Mouse (Mus musculus) urinary bladder, adult 18-20 months (tissue): Measurements from ENCODE around the gene Alox5.

Experiments
- DNase-seq, 2 experiments: peaks; one replicate each; pipeline ENCODE4 v3.0.0; 2022; ENCODE audit warnings: low spot score in 2 of 2, mixed read lengths in 2 of 2

The Alox5 gene

DNA sequence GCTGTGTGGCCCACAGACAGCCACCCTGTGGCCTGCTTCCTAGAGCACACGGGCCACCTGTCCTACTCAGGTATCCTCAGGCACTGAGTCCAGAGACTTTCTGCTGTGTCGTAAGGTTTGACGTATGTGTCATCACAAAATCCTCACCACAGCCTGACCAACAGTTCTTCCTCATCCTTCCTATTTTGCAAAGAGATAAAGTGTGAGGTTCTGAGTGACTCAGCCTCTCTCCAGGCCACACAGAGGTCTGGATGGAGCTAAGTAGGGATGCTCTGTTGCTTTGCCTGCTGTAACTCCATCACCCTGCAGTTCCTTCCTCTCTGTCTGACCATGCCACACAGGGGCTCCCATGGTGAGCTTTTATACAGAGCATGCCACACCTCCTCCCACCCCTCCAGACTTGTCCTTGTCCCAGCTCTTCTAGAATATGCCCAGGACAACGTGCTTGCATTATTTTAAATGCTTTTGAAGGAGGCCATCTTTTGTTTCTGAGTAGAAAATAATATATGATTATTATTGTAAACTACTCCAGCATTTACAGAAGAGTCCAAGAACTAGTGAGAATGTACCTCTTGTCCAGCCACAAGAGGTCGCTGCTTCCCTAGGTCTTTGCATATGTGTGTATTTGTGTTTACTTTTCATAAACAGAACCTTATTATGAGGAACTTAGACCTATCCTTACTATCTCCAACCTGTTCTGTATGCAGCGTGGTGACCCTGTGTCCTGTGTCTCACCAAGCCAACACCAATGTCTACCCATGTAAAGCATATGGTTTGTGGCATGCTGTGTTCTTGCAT is 43.3 kb downstream of the Alox5 start:
- DNase-seq: no peak

DNA sequence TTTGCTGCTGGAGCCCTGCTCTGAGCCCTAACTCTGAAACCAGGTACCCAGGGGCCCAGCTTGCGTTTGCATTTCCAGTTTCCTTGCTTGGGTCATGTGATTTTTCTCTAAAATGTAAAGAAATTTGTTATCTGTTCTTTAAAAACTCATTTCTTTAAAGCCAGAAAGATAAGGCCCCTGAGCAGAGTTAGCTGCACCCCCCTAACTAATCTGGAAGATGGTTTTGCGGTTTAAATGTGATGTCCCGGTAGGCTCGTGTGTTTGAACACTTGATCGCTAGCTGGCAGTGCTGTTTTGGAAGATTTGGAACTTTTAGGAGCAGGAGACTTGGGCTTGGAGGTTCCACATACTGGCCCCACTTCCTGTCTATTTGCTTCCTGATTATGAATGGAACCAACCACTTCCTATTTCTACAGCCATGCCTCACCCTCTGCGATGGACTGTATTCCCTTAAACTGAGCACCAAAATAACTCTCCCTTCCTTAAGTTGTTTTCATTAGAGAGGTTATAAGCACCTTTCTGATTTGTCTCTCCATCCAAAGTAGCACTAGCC is 44.9 kb downstream of the Alox5 start:
- DNase-seq: no peak

DNA sequence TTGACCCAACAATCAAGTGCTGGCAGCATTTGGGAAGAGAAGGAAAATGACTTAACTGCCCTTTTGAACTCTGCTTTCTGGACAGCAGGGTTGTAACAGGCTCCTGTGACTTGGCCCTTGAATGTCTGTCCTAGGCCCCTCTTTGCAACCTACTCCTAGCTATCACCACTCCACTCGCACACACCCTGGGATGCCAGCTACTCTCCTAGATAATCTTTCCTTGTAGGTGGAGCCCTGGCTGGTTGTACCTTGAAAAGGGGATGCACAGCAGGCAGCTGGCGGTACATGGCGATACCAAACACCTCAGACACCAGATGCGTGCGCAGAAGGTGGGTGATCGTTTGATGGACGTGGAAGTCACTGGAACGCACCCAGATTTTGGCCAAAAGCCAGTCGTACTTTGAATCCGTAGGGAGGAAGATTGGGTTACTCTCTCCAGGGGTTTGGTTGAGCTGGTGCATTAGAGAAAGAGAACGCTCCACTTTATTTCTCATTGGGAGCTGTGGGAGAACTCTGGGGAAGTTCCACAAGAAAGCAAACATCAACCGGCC is 45.8 kb downstream of the Alox5 start:
- no peak for DNase-seq

DNA sequence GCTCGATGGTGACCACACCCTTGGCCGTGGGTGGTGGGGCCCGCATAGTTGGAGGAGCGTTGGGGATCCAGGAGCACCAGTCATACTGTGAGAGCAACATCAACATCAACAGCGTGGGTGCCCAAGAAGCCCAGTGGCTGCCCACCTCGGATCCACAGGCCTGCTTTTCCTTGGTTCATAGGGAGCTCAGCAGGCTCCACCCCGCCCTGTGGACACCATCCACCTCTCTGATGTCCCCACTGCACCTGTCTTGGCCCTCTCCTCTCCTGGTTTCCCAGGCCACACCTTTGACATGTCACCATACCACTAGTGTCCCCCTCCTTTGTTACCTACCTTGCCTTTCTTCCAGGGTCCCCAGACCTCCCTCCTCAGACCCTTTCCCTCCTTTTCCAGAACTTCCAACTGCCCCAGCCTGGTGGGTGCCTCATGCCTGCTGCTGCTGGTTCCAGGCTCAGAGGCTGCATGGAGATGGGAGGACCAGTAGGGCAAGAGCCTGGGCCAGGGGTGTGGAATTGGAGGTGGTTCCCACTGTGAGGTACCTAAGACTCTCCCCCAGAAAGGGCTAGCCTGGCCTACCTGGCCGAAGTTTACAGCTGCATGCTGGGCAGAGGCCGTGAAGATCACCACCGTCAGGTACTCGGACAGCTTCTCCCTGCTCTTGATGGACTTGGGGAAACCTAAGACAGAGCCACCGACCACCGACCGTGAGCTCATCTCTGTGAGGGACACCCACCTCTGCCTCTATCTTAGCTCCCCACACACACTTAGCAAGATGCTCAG is 48.2 kb downstream of the Alox5 start:
- DNase-seq: no peak

DNA sequence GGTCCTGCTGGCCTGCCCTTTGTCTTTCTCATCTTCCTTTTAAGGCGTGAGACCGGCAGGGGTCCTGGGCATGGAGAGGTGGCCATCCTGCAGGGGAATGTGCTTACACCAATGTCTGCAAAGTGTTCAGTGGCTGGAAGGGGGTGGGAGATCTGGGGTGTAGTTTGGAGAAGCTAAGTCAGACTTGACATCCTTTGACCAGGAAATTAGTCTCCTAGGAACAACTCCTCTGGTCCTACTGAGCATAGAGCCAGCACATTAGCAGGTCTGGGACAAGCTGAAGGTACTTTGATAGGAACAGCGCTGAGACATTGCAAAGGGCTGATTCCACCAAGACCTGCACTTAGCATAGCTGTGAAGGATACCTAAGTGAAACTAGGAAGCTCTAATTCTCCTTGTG is 49.3 kb downstream of the Alox5 start:
- DNase-seq: no peak

DNA sequence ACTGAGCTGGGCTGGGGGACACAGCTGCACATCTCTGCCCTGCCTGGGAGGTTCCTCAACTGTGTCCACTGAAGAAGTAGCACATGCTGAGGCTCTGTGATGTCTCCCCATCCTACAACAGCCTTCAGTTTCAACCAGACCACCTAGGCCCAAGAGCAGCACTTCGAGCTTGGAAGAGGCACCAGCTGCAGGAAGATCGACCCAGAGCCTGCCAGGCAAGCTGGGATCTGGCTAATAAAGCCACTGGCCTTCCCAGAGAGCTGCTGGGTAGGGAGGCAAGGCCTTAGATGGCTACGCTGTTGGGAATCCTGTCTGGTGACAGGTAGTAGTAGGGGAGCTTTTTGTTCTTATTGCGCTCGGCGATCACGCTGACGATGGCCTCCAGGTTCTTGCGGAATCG is 50.5 kb downstream of the Alox5 start:
- DNase-seq: no peak

DNA sequence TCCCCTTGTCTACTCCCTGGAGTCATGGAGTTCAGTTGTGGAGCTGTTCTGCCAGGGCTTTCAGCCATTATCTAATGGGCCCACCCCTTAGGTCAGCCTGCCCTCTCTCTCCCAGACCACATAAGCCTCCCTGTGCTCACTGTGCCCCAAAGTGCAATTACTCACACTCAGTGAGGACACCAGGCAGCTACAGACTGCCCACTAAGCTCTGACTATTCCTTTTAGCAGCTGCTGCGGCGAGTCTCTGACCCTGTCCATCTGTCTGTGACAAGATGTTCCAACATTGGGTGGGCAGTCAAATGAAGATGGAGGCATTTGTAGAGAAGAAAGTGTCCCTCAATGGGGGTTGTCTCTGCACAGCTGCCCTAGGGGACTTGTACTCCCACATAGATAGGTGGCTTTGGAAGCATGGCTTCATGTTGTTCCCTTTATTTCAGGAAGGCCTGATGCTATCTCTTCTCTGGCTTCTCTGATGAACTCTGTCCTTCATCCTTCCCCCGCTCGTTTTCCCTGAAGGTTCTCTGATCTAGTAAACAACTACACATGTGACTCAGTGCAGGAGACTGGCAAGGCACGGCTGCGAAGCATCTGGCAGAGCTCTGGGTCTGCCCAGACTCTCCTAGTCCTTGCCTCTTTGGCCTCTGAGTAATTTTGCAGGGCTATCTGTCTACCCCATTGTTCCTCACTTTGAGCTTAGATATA is 52.9 kb downstream of the Alox5 start:
- DNase-seq: no peak

DNA sequence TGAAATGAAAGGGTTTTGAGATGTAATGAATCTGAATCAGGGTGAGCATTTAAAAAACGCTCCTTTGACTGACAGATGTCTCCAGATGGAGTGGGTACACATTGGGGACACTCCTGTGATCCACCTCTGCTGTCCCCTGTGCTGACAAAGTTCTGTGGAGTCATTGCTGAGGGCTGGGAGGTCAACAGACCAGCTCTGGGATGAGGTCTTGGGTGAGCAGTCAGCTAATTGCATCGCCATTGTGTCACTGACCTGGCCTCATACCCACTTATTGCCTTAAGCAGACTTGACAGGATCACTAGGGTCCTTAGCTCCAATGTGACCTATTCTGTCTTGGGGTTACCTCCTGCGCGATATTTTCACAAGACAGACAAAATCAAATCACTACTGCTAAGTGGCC is 53.8 kb downstream of the Alox5 start:
- DNase-seq: no peak

DNA sequence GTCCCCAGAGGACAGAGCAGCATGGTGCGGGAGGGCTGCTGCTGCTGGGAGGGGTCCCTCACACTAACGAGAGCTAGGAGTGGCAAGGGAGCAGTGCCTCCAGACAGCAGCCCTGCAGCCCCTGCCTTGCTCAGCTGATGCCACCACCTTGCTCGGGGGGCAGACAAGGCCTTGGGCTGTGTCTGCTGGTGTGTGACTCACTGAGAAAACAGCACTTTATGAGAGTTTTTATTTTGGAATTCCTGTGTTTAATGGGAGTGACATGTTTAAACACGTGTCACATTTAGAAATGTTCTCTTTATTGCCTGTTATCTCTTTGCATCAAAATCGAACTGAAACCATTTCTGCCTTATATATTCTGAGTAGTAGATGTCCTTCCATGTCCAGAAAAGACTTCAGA is 54.3 kb downstream of the Alox5 start:
- DNase-seq: no peak

DNA sequence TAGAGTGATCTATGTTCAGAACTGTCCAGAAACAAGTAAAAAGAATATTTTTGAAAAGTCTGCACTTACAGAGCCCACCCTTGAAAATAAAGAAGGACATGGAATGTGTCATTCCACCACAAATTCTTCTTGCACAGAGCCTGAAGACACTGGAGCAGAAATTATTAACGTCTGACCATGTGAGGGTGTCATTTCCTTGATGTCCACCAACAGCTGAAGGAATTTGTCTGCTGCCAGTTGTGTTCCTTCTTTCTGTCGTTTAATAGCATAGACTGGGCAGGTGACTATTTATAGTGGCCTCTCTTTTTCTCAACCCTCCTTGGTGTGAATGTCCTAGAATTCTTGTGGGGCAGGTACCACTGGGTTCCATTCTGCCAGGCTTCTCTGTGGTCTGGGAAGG is 54.8 kb downstream of the Alox5 start:
- no peak for DNase-seq

DNA sequence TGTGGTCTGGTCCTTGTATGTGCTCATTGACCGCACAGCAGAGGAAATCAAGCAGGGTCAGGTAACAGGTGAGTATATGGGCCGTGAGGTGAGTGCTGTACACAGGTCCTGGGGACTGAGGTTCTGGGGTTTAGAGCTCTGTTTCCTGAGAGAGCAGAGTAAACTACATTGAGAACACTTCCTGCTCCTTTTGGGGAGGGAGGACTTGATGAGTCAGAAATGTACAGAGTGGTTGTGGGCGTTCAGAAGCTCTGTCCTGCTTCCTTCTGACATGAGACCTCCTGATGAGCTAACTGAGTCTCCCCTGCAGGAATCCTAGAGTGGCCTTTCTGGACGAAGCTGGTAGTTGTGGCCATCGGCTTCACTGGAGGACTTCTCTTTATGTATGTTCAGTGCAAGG is 55.3 kb downstream of the Alox5 start:
- no peak for DNase-seq

DNA sequence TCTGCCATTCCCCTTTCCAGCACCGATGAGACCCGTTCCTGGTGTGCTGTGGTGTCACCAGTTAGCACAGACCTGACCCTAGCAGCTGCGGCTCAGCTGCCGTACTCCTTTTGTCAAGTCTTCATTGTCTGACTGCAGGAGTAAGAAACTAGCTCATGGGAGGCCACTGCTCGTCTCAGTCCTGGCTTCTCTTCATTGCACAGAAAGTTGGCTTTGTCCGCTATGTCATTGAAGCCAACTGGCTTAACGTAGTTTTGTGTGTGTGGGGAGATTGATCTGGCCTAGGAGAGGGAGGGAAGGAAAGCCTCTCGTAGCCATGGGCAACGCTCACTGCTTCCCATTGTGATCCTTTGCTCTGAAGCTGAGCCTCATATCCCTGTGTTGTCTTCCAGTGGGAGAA is 55.7 kb downstream of the Alox5 start:
- DNase-seq: no peak

DNA sequence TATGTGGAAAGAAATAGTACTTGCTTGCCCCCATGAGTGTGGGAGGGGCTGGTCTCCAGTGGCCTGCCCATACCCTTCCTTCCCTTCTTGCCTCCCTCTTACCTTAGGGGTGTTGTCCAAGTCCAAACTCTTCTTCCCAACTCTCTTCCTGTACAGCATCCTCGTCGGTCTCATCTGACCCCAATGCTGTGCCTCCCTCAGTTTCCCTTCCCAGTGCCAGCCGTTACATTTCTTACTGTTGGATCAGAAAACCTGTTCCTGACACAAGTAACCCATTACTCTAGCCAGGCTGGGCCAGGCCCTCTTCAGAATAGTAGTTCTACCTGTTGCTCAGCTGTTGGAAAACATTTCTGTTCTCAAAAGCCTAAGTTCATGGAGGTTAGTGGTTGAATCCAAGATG is 58.6 kb downstream of the Alox5 start:
- DNase-seq: no peak

DNA sequence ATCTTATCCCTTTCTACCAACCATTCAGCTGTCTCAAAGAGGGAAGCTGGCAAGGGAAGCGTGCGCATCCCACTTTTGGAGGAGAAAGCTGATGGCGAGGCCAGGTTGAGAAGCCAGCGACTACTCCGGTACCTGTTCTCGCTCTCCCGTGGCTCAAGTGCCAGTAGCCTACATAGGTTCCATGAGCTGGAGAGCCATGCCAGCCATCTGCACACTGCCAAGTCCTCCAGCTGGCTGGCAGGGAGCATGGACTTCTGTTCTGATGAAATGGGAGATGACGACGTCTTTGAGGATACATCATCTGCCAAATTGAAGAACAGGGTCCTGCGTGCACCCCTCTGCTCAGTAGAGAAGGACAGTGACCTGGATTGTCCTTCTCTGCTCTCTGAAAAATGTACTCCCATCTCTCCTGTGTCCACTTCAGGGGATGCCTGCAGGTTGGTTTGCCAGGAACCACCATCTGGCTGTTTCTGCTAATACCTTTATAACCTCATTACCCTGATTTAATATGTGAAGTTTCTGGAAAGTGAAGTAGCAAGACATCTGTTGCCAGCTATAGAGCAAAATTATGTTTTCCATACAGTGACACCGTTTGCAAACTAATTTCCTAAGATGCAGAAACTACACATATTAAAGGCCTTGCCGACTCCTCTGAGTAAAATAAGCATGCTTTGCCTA is 59.1 kb downstream of the Alox5 start:
- no peak for DNase-seq

DNA sequence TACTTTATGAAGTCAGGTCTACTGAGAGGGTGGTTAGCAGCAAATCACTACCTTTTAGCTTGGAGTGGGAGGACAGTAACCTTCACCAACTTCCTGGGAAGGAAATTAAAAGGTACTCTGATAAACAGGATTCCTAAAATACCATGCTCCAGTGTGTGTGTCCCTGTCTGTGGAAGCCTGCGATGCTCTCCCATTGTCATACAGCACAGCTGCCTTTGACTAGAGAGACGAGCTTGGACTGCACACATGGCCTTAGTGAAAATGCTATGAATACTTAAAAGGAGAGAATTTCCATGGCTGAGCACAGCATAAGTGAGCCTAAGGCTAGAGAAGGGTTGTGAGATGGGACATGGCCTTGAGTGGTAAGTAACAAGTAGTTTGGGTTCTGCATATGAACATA is 62.8 kb downstream of the Alox5 start:
- no peak for DNase-seq

DNA sequence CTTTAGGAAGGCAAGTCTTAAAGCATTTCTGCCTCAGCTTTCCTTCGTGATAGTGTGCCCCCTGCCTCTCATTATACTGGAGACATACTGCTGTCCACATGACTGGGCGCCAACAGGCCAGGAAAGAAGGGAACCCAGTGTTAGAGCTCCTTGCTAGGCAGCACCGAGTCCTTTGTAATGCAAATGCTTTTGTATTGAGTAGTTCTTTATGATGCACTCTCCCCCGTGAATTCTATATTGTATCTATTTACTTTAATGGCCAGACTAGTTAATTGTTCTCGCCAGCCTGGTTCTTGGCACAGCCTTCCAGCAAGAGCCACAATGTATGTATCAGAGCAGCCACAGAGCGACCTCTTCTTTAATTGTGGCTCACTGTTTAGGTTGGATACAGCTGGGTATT is 63.4 kb downstream of the Alox5 start:
- no peak for DNase-seq

DNA sequence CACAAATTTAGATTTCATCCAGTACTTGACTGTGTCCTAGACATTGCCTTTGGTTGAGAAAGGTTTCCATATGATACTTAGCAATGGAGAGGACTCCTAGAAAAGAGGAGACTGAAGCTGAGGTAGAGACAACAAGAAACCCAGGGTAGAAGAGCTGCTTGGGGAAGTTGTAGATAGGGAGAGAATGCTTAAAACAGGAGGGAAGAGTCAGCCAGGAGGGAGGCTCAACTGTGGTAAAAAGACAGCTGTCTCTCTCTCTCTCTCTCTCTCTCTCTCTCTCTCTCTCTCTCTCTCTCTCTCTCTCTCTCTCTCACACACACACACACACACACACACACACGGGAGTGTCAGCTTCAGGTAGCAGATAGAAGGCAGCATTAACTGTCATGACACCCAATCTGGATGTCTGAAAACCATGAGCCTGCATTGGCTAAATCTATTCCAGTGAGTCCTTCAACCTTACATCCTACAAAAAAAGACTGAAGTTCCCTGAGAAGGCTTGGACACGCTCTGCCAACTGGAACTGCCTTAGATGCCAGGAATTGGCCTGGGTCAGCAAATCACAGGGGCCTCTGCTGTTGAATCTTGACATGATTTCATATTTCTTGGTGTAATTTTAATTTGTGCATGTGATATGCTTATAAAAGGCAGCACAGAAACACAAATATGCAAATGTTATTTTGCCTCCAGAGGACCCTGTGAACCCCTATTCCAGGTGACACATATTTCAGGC is 65.9 kb downstream of the Alox5 start:
- DNase-seq: no peak

DNA sequence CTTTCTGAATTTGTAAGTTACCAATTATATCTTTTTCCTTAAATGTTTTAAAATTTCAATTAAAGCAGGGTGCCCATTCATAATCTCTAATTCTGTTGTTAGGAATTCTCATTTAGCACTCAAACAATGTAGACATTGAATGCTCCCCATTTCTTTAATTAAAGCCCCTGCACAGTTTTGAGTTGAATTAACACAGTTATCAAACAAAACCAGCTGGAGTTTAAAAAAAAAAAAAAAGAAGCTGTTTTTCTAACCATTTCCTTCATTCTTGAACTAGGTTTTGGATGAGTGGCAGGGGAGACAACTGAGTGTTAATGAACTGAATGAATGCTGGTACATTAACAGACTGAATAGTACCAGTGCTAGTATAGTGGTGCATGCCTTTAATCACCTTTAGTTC is 71.5 kb downstream of the Alox5 start:
- no peak for DNase-seq

DNA sequence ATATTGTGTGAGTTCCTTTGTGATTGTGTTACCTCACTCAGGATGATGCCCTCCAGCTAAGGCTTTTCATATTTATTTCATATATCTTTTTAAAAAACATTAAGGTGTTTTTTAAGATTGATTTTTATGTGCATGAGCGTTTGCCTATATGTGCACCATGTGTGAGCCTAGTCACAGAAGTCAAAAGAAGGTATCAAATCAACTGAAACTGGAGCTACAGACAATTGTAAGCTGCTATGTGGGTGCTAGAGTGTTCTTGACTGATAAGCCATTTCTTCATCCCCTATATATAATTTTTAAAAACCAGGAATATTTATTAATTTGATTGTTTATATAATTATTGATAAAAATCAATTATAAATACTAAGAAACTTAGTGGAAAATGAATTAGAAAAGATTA is 72.9 kb downstream of the Alox5 start:
- DNase-seq: no peak

DNA sequence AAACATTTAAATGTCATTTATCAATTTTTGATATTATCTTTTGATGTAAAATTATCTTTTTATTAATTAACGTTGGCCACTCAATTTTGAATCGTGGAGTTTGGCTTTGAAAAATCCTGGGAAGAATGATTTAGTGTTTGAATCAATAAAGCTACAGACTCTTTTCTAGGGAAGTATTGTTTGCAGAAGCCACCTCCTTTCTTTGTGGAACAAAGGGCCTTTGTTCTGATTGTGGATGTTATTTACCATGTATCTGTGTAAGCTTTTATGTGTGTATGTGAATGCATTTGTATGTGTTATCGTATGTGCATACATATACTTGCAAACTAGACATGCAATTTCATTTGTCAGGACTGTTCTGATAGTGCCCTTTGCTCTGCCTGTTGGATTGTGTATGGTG is 74.5 kb downstream of the Alox5 start:
- DNase-seq: no peak

DNA sequence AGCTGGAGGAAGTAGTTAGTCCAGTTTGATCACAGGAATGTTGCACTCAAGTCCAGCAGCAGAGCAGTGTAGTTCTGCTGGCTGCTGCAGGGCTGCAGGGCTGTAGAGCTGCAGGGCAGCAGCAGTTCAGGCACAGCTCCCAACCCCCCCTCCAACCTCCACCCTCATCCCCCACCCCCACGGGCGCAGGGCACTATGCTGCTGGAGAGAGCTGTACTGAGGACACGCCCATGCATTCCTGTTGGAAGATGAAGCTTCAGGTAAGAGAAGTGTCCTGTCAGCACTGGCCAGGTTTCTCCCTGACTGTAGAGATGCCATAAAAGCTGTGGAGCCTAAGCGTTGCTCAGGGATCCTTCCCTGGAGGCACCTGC is 74.9 kb downstream of the Alox5 start:
- no peak for DNase-seq
